Mouse (Mus musculus) heart, adult 18-20 months (tissue): ENCODE data around the gene Rps6ka6. TPM values are rescaled to one million over a fixed set of nuclear protein-coding genes. Genes with fewer than 3 reads are reported as not detected.
A peak's percentile ranks its signal among the peaks of the same experiment; 100 is the strongest.

Source experiments
- DNase-seq, 2 experiments: peaks; one replicate each; pipeline ENCODE4 v3.0.0; 2021 to 2022; ENCODE audit warnings: mixed read lengths in 1 of 2
- long read RNA-seq, 2 experiments: library from polyadenylated mRNA; stranded (forward); transcript quantifications; one replicate each; pipeline ENCODE4 v2.0.0; 2021
- total RNA-seq, 2 experiments: library from RNA; stranded (reverse); gene quantifications; 2 replicates each; pipeline ENCODE4 v1.2.3; 2021

The Rps6ka6 gene
- total RNA-seq = under 1 TPM; 0.27 to 0.31 TPM
- long read RNA-seq, experiment 1 = 0 reads
- long read RNA-seq, experiment 2 = 0 reads

DNA sequence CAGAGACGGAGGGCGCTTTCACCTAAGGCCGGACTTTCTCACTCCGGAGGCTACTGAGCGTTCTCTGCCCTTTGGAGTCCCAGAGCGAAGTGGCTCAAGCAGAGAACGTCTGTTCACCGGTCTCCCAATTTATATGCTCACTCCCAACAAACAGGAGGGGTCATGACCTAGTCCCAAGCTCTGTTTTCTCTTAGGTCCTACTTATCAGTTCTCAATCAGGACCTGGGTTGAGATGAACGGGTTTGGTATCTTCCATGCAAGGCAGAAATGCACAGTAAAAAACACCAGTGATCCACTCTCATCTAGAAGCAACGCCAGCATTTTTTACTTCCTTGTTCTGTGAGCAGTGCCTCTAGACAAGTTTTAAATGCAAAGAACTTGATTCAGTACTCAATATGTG, at the start of gene Rps6ka6:
Rps6ka6 (minus strand) TSS at position 101 of the 400 bp plus-strand sequence.
- DNase-seq = no peak

GRCm38 (mm10) chrX:111577044-111577443, 39.3 kb upstream of the Rps6ka6 start:
- no peak for DNase-seq

GRCm38 (mm10) chrX:111518206-111518605, 19.6 kb downstream of the Rps6ka6 start:
- no peak for DNase-seq

GRCm38 (mm10) chrX:111463565-111464093, 74.1 kb downstream of the Rps6ka6 start:
- DNase-seq = peak in 1 of 2 experiments; percentile 2

- DNase-seq = peak; percentile 1 to 3
Observed at GRCm38 (mm10) chrX:111462833-111463564, 74.8 kb downstream of the Rps6ka6 start.

DNA sequence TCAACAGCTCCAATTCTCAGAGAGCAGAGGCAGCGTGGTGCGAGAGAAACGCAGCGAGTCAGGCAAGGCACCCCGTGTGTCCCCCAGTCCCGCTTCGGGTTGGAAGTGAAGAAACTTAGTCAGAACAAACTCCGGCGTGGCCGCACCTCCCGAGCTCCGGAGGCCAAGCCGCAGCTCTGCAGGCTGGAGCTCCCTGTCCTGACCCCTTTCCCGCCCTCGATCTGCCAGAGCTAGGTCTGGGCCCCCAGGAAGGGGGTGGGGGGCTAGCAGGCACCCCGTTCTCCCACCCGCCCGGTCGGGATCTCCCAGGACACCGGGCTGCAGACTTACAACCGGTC, 75.3 kb downstream of the Rps6ka6 start:
- DNase-seq = peak in 1 of 2 experiments; percentile 0

- DNase-seq = no peak
Observed at GRCm38 (mm10) chrX:111462092-111462491, 75.7 kb downstream of the Rps6ka6 start.

GRCm38 (mm10) chrX:111460166-111460565, 77.6 kb downstream of the Rps6ka6 start:
- no peak for DNase-seq

GRCm38 (mm10) chrX:111436571-111436970, 101.2 kb downstream of the Rps6ka6 start:
- no peak for DNase-seq

- no peak for DNase-seq
Observed at GRCm38 (mm10) chrX:111414775-111415174, 123.0 kb downstream of the Rps6ka6 start.

DNA sequence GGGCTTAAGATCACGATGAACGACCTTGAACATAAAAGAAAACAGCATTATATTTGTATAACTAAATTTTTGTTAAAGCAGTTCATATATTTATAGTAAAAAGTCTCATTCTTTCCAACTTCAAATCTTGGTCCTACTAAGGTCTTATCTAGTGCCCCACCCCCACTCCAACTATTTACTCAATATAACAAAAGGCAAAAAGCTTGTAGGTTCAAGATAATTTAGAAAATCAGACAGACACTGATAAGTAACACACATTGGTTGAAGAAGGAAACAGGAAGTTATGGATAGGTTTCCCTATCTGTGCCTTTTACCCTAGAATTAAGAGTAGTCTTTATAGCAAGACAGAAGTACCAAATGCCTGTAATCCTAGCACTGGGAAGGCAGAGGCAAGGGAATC, 132.9 kb downstream of the Rps6ka6 start:
- DNase-seq = no peak

DNA sequence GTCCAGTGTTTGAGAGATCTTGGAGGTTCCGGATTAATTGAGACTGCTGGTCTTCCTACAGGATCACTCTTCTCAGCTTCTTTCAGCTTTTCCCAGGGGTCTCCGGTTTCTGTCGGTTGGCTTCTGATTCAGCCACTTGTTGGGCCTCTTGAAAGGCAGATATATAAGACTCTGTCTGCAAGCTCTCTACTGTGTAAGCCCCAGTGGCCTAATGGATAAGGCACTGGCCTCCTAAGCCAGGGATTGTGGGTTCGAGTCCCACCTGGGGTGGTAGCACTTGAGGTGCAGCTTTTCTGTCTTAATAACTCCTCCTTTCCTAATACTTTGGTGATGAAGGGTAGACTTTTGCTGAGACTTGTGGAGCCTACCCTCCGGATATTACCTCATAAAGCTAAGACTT, 160.7 kb downstream of the Rps6ka6 start:
- DNase-seq = no peak

- DNase-seq = no peak
Observed at GRCm38 (mm10) chrX:111374177-111374576, 163.6 kb downstream of the Rps6ka6 start.

Other genes starting within 250 kb of the Rps6ka6 start
- gene Hdx, start 159.1 kb upstream of the Rps6ka6 start, total RNA-seq = under 1 TPM; 0.07 to 0.08 TPM